In the genomic region with DNA sequence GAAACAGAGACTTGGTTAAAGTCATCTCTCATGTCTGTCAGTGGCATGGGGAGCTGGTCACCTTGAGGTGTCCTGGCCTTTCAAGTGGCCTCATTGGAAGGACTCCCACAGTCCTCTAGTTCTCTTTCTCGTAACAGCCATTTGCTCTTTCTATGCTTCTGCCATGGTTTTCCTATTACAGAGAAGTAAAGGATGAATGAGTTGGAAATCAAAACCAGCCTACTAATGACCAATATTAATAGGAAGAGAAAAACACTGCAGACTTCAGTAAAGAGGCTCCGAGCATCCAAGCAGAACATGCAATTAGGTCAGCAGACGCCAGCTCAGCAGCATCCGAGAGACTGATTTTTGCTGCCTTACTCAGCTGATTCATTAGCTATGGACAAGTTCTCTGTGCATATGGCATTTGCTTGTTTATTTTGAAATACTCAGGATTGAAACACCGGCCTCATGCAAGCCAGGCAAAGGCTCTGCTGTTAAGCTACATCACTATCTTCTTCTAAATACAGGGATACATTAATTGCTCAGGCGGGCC, we compare ENCODE assay signal across 16 mouse cellular contexts.
DNase-seq lines count a peak whose midpoint lies in the region; ATAC-seq lines count a peak whose summit lies in the region.
"Had no signal": no experiment of that assay in that cellular context is flagged by ENCODE, and none has a peak within 500 bp of the region (broad histone marks: within the 10 kb centered on the region; RNA-seq: fewer than 3 reads in every experiment).

No protein-coding gene starts in this region.

- H3K4me3 ChIP-seq in neural tube, embryonic 13.5 days, result no peak overlapping the region
- no peak overlapping the region for H3K4me3 ChIP-seq in hindbrain, embryonic 14.5 days (replicated peaks; ENCODE audit: low read length)
- H3K4me3 ChIP-seq in forebrain, embryonic 12.5 days (replicated peaks), result no peak overlapping the region
- H3K4me3 ChIP-seq: embryonic facial prominence, embryonic 12.5 days; kidney, embryonic 15.5 days had no signal

- peaks cover 32% of the 10 kb centered on the region for H3K4me1 ChIP-seq in neural tube, embryonic 13.5 days (replicated peaks)
- H3K4me1 ChIP-seq in hindbrain, embryonic 14.5 days (replicated peaks; ENCODE audit: control insufficient read depth, insufficient read depth, low read length), result peaks cover 6% of the 10 kb centered on the region
- peaks cover 5% of the 10 kb centered on the region; the same call in 1 of the 2 replicates for H3K4me1 ChIP-seq in forebrain, embryonic 12.5 days
- H3K4me1 ChIP-seq: embryonic facial prominence, embryonic 12.5 days; kidney, embryonic 15.5 days had no signal

- ATAC-seq in neural tube, embryonic 13.5 days (ENCODE audit: low read depth), result 0 out of 2 replicates have a peak, but pooled peaks have one; percentile 23
- no peak for ATAC-seq in hindbrain, embryonic 14.5 days (ENCODE audit: low FRiP score)
- no peak for ATAC-seq in forebrain, embryonic 12.5 days (ENCODE audit: low FRiP score)
- ATAC-seq: inflammation-experienced regulatory T-cells, adult 6 months had no signal

- DNase-seq in neural tube, embryonic 10.5 days (ENCODE audit: extremely low spot score, low spot score), result no peak
- peak; percentile 29 for DNase-seq in cerebellum, adult 8-10 months
- no peak for DNase-seq in hindbrain, embryonic 14.5 days (ENCODE audit: low spot score)
- no peak for DNase-seq in heart, adult 11 months
- DNase-seq in gastrocnemius, postnatal 14 days, result no peak
- DNase-seq: adrenal gland, postnatal 25 days; lung, adult 2 months; midbrain, embryonic 14.5 days; thymus, adult 2 months had no signal

- peak overlapping the region; percentile 76 for H3K27ac ChIP-seq in neural tube, embryonic 13.5 days (replicated peaks)
- peak overlapping the region; percentile 57 for H3K27ac ChIP-seq in hindbrain, embryonic 14.5 days
- H3K27ac ChIP-seq in forebrain, embryonic 12.5 days, result no peak overlapping the region
- H3K27ac ChIP-seq: embryonic facial prominence, embryonic 12.5 days; kidney, embryonic 15.5 days; macrophage had no signal

- H3K9ac ChIP-seq in neural tube, embryonic 13.5 days, result no peak overlapping the region
- no peak overlapping the region for H3K9ac ChIP-seq in hindbrain, embryonic 14.5 days
- H3K9ac ChIP-seq in forebrain, embryonic 12.5 days, result no peak overlapping the region
- H3K9ac ChIP-seq: embryonic facial prominence, embryonic 12.5 days; kidney, embryonic 15.5 days had no signal

- H3K4me2 ChIP-seq in neural tube, embryonic 13.5 days, result no peak overlapping the region
- H3K4me2 ChIP-seq in hindbrain, embryonic 14.5 days (replicated peaks), result no peak overlapping the region
- no peak overlapping the region for H3K4me2 ChIP-seq in forebrain, embryonic 12.5 days
- H3K4me2 ChIP-seq: embryonic facial prominence, embryonic 12.5 days; kidney, embryonic 15.5 days had no signal

- no peaks in the 10 kb centered on the region for H3K27me3 ChIP-seq in neural tube, embryonic 13.5 days
- H3K27me3 ChIP-seq in hindbrain, embryonic 14.5 days (ENCODE audit: control insufficient read depth, insufficient read depth, low read length), result no peaks in the 10 kb centered on the region
- H3K27me3 ChIP-seq in forebrain, embryonic 12.5 days, result no peaks in the 10 kb centered on the region
- H3K27me3 ChIP-seq: embryonic facial prominence, embryonic 12.5 days; kidney, embryonic 15.5 days had no signal

- no peaks in the 10 kb centered on the region for H3K9me3 ChIP-seq in neural tube, embryonic 13.5 days
- no peaks in the 10 kb centered on the region for H3K9me3 ChIP-seq in hindbrain, embryonic 14.5 days (ENCODE audit: control insufficient read depth, low read length)
- H3K9me3 ChIP-seq in forebrain, embryonic 12.5 days, result no peaks in the 10 kb centered on the region
- H3K9me3 ChIP-seq: embryonic facial prominence, embryonic 12.5 days; G1E; kidney, embryonic 15.5 days had no signal

- no peaks in the 10 kb centered on the region for H3K36me3 ChIP-seq in neural tube, embryonic 13.5 days
- H3K36me3 ChIP-seq in hindbrain, embryonic 14.5 days (replicated peaks; ENCODE audit: control insufficient read depth, insufficient read depth), result no peaks in the 10 kb centered on the region
- H3K36me3 ChIP-seq in forebrain, embryonic 12.5 days (replicated peaks), result no peaks in the 10 kb centered on the region
- H3K36me3 ChIP-seq: embryonic facial prominence, embryonic 12.5 days; G1E; kidney, embryonic 15.5 days had no signal

- 66% methylated on average over 6 of the region's 6 CpGs for WGBS in neural tube, embryonic 13.5 days
- 59% methylated on average over 6 of the region's 6 CpGs for WGBS in hindbrain, embryonic 14.5 days
- WGBS in forebrain, embryonic 12.5 days, result 70% methylated on average over 6 of the region's 6 CpGs

- intact Hi-C loops in gastrocnemius, postnatal 14 days (cut with DNase I; ENCODE audit: low total_unique reads), result no loop called here
